Mouse (Mus musculus) testis, postnatal 14 days (tissue): ENCODE measurements around the gene Gm21992.
A peak's percentile ranks its signal among the peaks of the same experiment; 100 is the strongest.

Source experiments
- DNase-seq: peaks from one replicate; pipeline ENCODE4 v3.0.0; 2021; ENCODE audit warnings: low spot score

Gene Gm21992

DNA sequence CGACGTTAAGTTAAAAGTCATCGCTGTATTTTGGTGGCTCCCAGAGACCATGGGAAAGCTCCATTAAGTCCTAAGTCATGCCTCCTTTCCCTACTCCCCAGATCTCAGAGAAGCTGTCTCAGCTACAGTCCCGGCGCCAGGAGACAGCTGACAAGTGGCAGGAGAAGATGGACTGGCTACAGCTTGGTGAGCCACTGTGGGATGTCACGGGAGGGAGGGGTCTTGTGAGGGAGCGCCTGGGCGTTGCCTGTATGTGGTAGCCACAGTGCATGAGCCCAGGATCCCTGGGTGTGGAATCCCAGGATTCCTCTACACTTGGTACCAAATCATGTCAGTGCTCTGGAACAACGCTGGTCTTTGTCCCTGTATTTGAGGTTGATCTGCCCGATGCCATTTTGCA is 62.9 kb downstream of the Gm21992 start:
- DNase-seq = no peak

DNA sequence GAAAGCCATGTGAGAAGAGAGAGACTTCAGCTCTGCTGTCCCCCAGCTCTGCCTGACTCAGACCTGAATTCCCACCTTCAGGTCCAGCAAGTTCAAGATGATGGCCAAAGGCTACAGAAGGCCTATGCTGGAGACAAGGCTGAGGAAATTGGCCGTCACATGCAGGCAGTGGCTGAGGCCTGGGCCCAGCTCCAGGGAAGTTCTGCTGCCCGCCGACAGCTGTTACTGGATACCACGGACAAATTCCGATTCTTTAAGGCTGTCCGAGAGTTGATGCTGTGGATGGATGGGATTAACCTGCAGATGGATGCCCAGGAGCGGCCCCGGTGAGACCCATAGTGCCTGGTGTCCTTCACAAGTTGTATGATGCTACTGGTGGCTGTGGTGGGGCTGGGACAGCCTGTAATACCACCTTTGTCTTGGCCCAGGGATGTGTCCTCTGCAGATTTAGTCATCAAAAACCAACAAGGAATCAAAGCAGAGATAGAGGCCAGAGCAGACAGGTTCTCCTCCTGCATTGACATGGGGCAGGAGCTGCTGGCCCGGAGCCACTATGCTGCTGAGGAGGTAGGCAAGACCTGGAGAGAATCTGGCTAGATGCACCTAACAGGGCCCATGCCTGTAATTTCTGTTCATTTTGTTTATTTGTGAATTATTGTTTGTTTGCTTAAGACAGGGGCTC is 63.6 kb downstream of the Gm21992 start:
- DNase-seq = no peak

- no peak for DNase-seq
Observed at GRCm38 (mm10) chr19:4746611-4747010, 64.8 kb downstream of the Gm21992 start.

GRCm38 (mm10) chr19:4745681-4746080 is 65.7 kb downstream of the Gm21992 start:
- no peak for DNase-seq

- no peak for DNase-seq
Observed at GRCm38 (mm10) chr19:4745057-4745456, 66.4 kb downstream of the Gm21992 start.

- DNase-seq = no peak
Observed at GRCm38 (mm10) chr19:4744026-4744425, 67.4 kb downstream of the Gm21992 start.

- no peak for DNase-seq
Observed at GRCm38 (mm10) chr19:4743524-4743923, 67.9 kb downstream of the Gm21992 start.

DNA sequence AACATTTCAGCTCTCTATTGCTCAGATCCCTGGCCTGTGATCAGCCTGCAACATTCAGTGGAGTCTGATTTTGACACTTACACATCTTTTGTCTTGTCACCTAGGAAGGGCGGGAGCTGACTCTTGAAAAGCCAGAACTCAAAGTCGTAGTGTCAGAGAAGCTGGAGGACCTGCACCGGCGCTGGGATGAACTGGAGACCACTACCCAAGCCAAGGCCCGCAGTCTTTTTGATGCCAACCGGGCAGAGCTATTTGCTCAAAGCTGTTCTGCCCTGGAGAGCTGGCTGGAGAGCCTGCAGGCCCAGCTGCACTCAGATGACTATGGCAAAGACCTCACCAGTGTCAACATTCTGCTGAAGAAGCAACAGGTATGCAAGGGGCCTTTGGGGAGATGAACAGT is 69.2 kb downstream of the Gm21992 start:
- DNase-seq = no peak

DNA sequence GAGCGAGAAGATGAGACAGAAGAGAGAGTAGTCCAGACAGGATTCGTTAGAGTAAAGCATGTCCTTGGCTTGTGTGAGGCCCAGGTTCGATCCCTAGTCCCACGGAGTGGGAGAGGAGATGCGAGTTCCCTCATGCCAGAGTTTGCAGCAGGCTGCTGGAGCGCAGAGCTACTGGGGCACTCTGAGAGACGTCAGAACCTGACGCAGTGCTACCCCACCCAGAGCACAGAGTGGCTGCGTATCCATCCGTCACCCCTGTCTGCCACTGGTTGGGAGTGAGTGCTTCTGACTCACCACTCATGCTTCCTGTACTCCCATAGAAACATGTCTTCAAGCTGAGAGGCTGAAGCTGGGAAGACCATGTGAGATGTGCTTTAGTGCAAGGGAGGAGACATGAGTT is 69.9 kb downstream of the Gm21992 start:
- DNase-seq = no peak

DNA sequence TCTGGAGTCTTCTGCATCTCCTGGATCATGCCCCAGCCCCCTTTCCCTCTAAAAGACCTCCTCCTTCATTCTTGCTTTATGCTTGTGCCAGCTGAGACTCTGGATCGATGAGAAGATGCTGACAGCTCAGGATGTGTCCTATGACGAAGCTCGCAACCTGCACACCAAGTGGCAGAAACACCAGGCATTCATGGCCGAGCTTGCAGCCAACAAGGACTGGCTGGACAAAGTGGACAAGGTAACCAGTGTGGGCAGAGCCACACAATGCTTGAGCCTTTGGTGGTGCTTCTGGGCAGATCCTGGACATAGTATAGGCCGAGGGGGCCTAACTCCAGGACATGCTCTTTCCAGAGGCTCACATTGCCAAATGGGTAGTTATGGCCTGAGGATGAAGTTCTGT is 71.7 kb downstream of the Gm21992 start:
- DNase-seq = no peak

GRCm38 (mm10) chr19:4739053-4739452 is 72.4 kb downstream of the Gm21992 start:
- DNase-seq = no peak

- DNase-seq = no peak
Observed at GRCm38 (mm10) chr19:4737866-4738265, 73.5 kb downstream of the Gm21992 start.

GRCm38 (mm10) chr19:4733052-4733451 is 78.4 kb downstream of the Gm21992 start:
- DNase-seq = no peak

DNA sequence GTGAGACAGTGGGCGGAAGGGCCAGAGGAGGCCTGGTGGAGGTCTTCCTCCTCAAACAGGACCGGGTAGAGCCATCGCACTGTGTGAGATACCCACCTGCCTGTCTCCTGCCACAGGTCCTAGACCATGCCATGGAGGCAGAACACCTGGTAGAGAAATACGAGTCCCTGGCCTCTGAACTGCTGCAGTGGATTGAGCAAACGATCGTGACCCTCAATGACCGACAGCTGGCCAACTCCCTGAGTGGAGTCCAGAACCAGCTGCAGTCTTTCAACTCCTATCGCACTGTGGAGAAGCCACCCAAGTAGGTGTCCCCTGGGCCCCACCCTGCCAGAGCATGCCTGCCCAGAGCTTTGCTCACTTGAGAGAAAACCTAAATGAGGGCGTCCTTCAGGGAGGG is 82.2 kb downstream of the Gm21992 start:
- DNase-seq = no peak

- peak; percentile 66 for DNase-seq
Observed at GRCm38 (mm10) chr19:4720671-4721244, 90.7 kb downstream of the Gm21992 start.

DNA sequence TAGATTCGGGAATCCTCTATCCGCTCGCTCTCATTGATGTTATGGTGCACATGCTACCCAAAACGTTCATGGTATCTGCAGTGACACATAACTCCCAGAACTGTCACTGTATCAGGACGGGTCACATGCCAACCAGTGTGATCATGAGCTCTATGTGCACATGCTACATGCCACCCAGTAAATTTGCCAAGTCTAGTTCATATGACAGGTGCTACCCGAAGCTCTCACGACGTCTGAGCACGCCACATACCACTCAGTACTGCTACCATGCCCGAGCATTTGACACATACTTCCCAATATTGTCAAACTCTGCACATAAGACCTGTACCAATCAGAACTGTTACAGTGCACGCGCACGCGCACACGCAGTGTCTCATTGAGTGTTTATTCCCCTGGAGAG is 91.3 kb downstream of the Gm21992 start:
- DNase-seq = no peak

DNA sequence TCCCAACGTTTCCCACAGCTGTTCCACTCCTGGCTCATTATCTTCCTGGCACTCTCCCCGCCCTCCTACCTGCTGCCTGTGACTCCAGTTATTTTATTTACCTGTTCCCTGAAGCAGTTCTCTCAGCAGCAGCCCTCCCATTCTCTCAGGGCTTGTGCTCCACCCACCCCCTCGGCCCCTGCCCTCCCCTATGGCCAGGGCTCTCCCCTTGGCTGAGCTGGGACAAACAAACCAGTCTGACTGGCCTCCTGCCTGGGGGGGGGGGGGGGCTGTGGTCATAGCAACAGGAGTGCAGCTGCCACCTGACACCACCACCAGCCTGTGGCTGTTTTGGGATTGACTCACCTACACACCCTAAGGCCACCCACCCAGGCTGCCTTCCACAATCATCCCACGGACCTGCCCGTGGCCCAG is 92.1 kb downstream of the Gm21992 start:
- no peak for DNase-seq

- no peak for DNase-seq
Observed at GRCm38 (mm10) chr19:4718716-4719115, 92.7 kb downstream of the Gm21992 start.

DNA sequence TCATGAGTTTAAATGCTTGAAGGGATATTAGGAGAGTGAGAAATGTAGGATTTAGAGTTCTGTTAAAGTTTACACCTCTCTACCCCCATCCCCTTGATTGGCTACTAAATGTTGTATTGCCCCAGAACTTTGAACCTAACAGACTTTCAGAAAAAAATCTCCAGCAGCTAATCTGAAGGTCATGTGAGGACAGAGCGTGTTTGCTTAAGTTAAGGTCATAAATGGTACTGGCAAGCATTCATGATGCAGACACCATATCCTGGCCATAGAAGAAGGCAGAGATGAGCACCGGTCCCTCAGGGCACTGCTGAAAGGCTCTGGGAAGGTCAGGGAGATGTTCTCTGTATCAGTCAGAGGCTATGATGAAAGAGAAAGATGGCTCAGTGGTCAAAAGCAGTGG is 94.1 kb downstream of the Gm21992 start:
- no peak for DNase-seq

GRCm38 (mm10) chr19:4716756-4717155 is 94.7 kb downstream of the Gm21992 start:
- no peak for DNase-seq

DNA sequence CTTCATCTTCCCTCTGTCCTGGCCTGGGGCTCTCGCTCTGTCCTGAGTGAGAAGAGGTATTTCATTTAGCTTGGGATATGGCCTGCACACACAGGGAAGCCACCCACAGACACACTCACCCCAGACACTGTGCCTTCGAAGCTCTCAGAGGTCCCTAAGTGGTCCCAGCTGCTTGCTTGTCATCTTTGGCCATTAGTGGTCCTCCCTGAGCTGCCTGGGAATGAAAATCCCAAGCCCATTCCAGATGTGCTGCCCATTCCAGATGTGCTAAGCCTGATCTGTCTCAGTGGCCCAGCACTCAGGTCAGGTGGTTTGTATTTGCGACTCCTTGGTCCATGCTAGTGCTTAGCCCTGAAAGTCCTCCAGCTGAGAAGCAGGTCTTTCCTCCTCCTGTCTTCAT is 97.5 kb downstream of the Gm21992 start:
- no peak for DNase-seq

- no peak for DNase-seq
Observed at GRCm38 (mm10) chr19:4712781-4713526, 98.5 kb downstream of the Gm21992 start.

DNA sequence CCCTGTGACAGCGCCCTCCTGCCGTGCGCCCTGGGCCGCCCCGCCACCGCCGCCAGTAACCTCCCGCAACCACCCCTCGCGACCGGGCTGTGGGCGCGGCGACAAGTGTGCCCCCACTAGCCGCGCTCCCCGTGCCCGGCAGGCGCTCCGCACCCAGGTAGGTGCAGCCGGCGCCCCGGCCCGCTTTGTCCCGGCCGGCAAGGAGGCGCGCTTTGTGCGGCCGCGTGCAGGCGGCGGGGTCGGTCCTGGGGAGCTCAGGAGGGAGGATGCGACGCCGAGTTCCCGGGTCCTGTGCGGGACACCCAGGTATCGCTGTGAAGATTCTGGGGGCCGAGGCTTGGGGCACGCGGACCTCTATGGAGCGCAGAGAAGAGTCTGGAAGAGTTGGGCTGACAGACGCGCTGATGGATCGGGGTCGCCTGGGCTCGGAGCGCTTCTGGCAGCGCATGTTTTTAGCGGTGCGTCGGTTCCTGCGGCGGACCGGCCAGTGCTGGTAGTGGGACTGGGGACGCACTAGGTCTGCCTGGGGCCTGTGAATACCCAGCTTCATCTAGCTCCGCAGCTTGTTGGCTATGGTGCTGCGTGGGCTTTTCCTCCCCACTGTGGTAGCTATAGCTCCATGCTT is 99.1 kb downstream of the Gm21992 start:
- DNase-seq = no peak
